Mouse (Mus musculus): Measurements from ENCODE around the gene Amigo3.
A peak's percentile ranks its signal among the peaks of the same experiment; 100 is the strongest.

Amigo3 gene

GRCm38 (mm10) chr9:108052885-108053664, at the start of gene Amigo3:
Gene Amigo3 (plus strand): TSS chr9:108053159.
- DNase-seq (ENCODE audit: low read depth, low spot score): peak; percentile 98

GRCm38 (mm10) chr9:108003531-108003890, 49.4 kb upstream of the Amigo3 start:
- peak; percentile 42 for DNase-seq (ENCODE audit: low read depth, low spot score)

- DNase-seq (ENCODE audit: low read depth, low spot score): peak; percentile 65
These were observed 44.9 kb upstream of the Amigo3 start for GRCm38 (mm10) chr9:108008041-108008440.

- peak; percentile 24 for DNase-seq (ENCODE audit: low read depth, low spot score)
These were observed 42.6 kb upstream of the Amigo3 start for GRCm38 (mm10) chr9:108010385-108010784.

- DNase-seq (ENCODE audit: low read depth, low spot score): peak; percentile 50
These were observed 39.4 kb upstream of the Amigo3 start for GRCm38 (mm10) chr9:108013577-108013976.

GRCm38 (mm10) chr9:108017127-108017526, 35.8 kb upstream of the Amigo3 start:
- DNase-seq (ENCODE audit: low read depth, low spot score): no peak

GRCm38 (mm10) chr9:108020741-108021140, 32.2 kb upstream of the Amigo3 start:
- no peak for DNase-seq (ENCODE audit: low read depth, low spot score)

- no peak for DNase-seq (ENCODE audit: low read depth, low spot score)
These were observed 29.7 kb upstream of the Amigo3 start for GRCm38 (mm10) chr9:108023216-108023615.

- no peak for DNase-seq (ENCODE audit: low read depth, low spot score)
These were observed 26.4 kb upstream of the Amigo3 start for GRCm38 (mm10) chr9:108026584-108026983.

- DNase-seq (ENCODE audit: low read depth, low spot score): peak; percentile 36
These were observed 25.1 kb upstream of the Amigo3 start for GRCm38 (mm10) chr9:108027867-108028266.

- DNase-seq (ENCODE audit: low read depth, low spot score): peak; percentile 53
These were observed 20.8 kb upstream of the Amigo3 start for GRCm38 (mm10) chr9:108032126-108032525.

GRCm38 (mm10) chr9:108035331-108036156, 17.4 kb upstream of the Amigo3 start:
- DNase-seq (ENCODE audit: low read depth, low spot score): peak; percentile 51

GRCm38 (mm10) chr9:108044751-108045492, 8.0 kb upstream of the Amigo3 start:
- DNase-seq (ENCODE audit: low read depth, low spot score): peak; percentile 46

GRCm38 (mm10) chr9:108046582-108046981, 6.4 kb upstream of the Amigo3 start:
- DNase-seq (ENCODE audit: low read depth, low spot score): no peak

- DNase-seq (ENCODE audit: low read depth, low spot score): no peak
These were observed 5.1 kb upstream of the Amigo3 start for GRCm38 (mm10) chr9:108047601-108048565.

GRCm38 (mm10) chr9:108048566-108048955, 4.4 kb upstream of the Amigo3 start:
- DNase-seq (ENCODE audit: low read depth, low spot score): no peak

- DNase-seq (ENCODE audit: low read depth, low spot score): peak; percentile 99
These were observed 3.9 kb upstream of the Amigo3 start, which contains the start of gene Gmppb for GRCm38 (mm10) chr9:108049016-108049455. Gene Gmppb (plus strand): TSS chr9:108049242.

GRCm38 (mm10) chr9:108049561-108050251, 3.3 kb upstream of the Amigo3 start:
- DNase-seq (ENCODE audit: low read depth, low spot score): no peak

GRCm38 (mm10) chr9:108051184-108051930, 1.6 kb upstream of the Amigo3 start:
- DNase-seq (ENCODE audit: low read depth, low spot score): no peak

- DNase-seq (ENCODE audit: low read depth, low spot score): no peak
These were observed 1.1 kb upstream of the Amigo3 start for GRCm38 (mm10) chr9:108051931-108052220.

All from ZHBTc4 (cell line).